In the genomic region with DNA sequence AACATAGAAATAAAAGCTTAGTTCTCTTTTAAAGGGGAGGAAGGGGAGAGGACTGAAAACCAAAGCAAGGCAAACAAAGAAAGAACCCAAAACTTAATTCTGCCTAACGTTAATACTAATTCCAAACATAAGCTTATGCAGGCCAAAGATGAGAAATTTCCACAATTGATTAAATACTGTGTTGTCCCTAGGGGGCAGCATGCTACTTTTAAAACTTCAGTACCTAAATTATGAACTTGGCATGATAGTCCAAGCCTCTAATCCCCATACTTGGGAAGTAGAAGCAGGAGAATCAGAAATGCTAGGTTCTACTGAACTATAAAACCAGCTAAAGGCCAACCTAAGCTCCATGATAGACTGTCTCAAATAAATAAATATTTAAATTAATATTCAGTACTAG, we compare ENCODE assay signal across 9 mouse cellular contexts. TPM values are rescaled to one million over a fixed set of nuclear protein-coding genes. Genes with fewer than 3 reads are reported as not detected.
DNase-seq lines count a peak whose midpoint lies in the region; TF ChIP-seq lines count a peak whose summit lies in the region.
"Had no signal": no experiment of that assay in that cellular context is flagged by ENCODE, and none has a peak within 500 bp of the region (broad histone marks: within the 10 kb centered on the region; RNA-seq: fewer than 3 reads in every experiment).

No protein-coding gene starts in this region.

- 27% methylated on average over 1 of the region's 1 CpGs for WGBS in lung, adult 2 months

- H3K27me3 ChIP-seq in E14TG2a.4 (ENCODE audit: insufficient read depth, low read length): no peaks in the 10 kb centered on the region
- H3K27me3 ChIP-seq: embryonic facial prominence, embryonic 15.5 days had no signal

- TF ChIP-seq CTCF in E14TG2a.4 (conservative IDR thresholded peaks at IDR 0.05; ENCODE audit: low read length): peak; percentile 33
- TF ChIP-seq CTCF in lung, adult 2 months (IDR thresholded peaks at IDR 0.05; ENCODE audit: insufficient read depth, low read length): peak; percentile 19; the same call in 1 of the 2 replicates

- peak; percentile 60 for DNase-seq in cerebellum, adult 9-10 months
- no peak for DNase-seq in cerebellum, postnatal 36 days
- peak; percentile 53 for DNase-seq in kidney, postnatal 14 days
- DNase-seq in kidney, postnatal 4 days: no peak
- no peak for DNase-seq in lung, adult 2 months
- no peak for DNase-seq in urinary bladder, postnatal 10 days (ENCODE audit: low spot score)
- no peak for DNase-seq in layer of hippocampus, adult 9-11 months

- no peaks in the 10 kb centered on the region for H3K4me1 ChIP-seq in E14TG2a.4 (replicated peaks; ENCODE audit: low read depth, low read length)
- H3K4me1 ChIP-seq in lung, adult 2 months (ENCODE audit: control insufficient read depth, insufficient read depth, low read length): no peaks in the 10 kb centered on the region

- no peak for TF ChIP-seq POLR2A in lung, adult 2 months (IDR thresholded peaks at IDR 0.05; ENCODE audit: borderline replicate concordance, extremely low read depth, low read depth, low read length)

- peaks cover 12% of the 10 kb centered on the region for H3K36me3 ChIP-seq in E14TG2a.4 (ENCODE audit: insufficient read depth, low read length)
- H3K36me3 ChIP-seq: embryonic facial prominence, embryonic 15.5 days had no signal

- no peak overlapping the region for H3K4me3 ChIP-seq in E14TG2a.4 (replicated peaks; ENCODE audit: low read length)
- H3K4me3 ChIP-seq in lung, adult 2 months (replicated peaks; ENCODE audit: extremely low read depth, low read depth, low read length): no peak overlapping the region
- H3K4me3 ChIP-seq: embryonic facial prominence, embryonic 15.5 days had no signal

- no peaks in the 10 kb centered on the region for H3K9me3 ChIP-seq in E14TG2a.4 (ENCODE audit: low read length)
- H3K9me3 ChIP-seq: embryonic facial prominence, embryonic 15.5 days had no signal

RNA-seq across cellular contexts. Expression of a gene that starts 18.7 kb away (rescaled TPM):
- polyA plus RNA-seq in lung, adult 2 months (2012; rRNA removed): 3.9 and 4.2 TPM in 2 replicates

Comparison
In these comparisons a context has a peak if more than half of its experiments do, and no peak if none do; other contexts are left out.
1. DNase-seq: peak in cerebellum, adult 9-10 months (single experiment) and kidney, postnatal 14 days (single experiment); none in cerebellum, postnatal 36 days (0 of 2), kidney, postnatal 4 days (0 of 2), lung, adult 2 months (single experiment), urinary bladder, postnatal 10 days (single experiment) and layer of hippocampus, adult 9-11 months (single experiment).